Mouse (Mus musculus): Measurements from ENCODE around the gene Nrg3. TPM values are rescaled to one million over a fixed set of nuclear protein-coding genes. Genes with fewer than 3 reads are reported as not detected.

The Nrg3 gene
- polyA plus RNA-seq, 1 experiment: not detected

DNA sequence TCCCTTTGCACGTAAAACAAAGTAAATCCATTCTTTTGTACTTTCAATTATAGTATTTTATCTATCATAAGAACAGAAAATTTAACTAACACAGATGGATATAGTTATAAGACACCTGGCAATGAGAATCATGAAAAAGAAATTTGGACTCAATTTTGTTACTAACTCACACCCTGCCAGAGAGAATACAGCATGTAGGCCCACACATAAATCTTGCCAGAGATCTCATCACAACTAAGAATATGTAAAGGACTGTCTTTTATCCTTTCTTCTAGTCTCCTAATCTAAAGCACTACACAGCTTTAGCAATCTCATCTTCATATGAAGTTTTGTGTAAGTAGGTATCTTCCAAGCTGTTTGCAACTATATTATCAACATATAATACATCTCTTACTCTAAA lies 904.7 kb downstream of the Nrg3 start:
- no peaks in the 10 kb centered on the region for H3K36me3 ChIP-seq (ENCODE audit: control insufficient read depth, insufficient read depth)
- no peak overlapping the region for H3K4me3 ChIP-seq
- TF ChIP-seq SRF (IDR thresholded peaks at IDR 0.05; ENCODE audit: control insufficient read depth, insufficient read length, low read depth) (no peak), E2F4 (IDR thresholded peaks at IDR 0.05; ENCODE audit: insufficient read depth) (no peak), MAX (IDR thresholded peaks at IDR 0.05; ENCODE audit: low read depth) (no peak), POLR2A (IDR thresholded peaks at IDR 0.05; ENCODE audit: insufficient read length, low read depth) (no peak), TCF12 (IDR thresholded peaks at IDR 0.05; ENCODE audit: insufficient read depth, poor library complexity, severe bottlenecking) (no peak), MYOG (IDR thresholded peaks at IDR 0.05; ENCODE audit: control insufficient read depth in 1 of 3, insufficient read depth in 1 of 3, insufficient read length in 2 of 3, low read depth in 2 of 3) (no peak), TCF3 (IDR thresholded peaks at IDR 0.05; ENCODE audit: insufficient read length, low read depth) (no peak), USF1 (IDR thresholded peaks at IDR 0.05; ENCODE audit: low read depth) (no peak), MYOD1 (IDR thresholded peaks at IDR 0.05; ENCODE audit: control insufficient read depth in 1 of 3, insufficient read length in 2 of 3, low read depth in 2 of 3) (no peak)
- no peaks in the 10 kb centered on the region for H3K27me3 ChIP-seq (ENCODE audit: control insufficient read depth, insufficient read depth, insufficient read length)
- H3K79me2 ChIP-seq (ENCODE audit: control insufficient read depth, insufficient read depth): no peaks in the 10 kb centered on the region
- H3ac ChIP-seq (ENCODE audit: control insufficient read depth, insufficient read length): no peak overlapping the region
- H3K4me2 ChIP-seq (ENCODE audit: low read depth): no peak overlapping the region

DNA sequence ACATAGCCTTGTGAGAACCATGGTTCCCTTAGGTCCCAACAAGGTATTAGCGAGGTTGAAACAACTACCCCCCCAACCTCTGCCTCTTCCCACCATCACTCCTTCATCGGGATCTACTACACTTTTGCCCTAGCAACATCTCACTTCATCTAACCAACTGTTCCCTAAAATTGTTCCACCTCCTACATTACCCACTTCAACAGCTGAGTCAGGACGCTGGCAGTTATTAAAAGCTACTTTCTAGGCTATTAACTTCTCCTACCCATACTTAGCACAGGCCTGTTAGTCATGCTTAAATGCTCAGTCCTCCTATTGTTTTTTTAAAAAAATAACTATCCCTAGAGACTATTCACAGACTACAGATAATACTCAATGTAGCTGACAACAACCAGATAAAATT lies 906.7 kb downstream of the Nrg3 start:
- no peak overlapping the region for H3ac ChIP-seq (ENCODE audit: control insufficient read depth, insufficient read length)
- no peak for TF ChIP-seq E2F4 (IDR thresholded peaks at IDR 0.05; ENCODE audit: insufficient read depth)
- no peak for TF ChIP-seq REST (IDR thresholded peaks at IDR 0.05; ENCODE audit: insufficient read depth, insufficient read length)
- no peak for TF ChIP-seq MYOD1 (IDR thresholded peaks at IDR 0.05; ENCODE audit: control insufficient read depth in 1 of 3, insufficient read length in 2 of 3, low read depth in 2 of 3)
- TF ChIP-seq SRF (IDR thresholded peaks at IDR 0.05; ENCODE audit: control insufficient read depth, insufficient read length, low read depth): no peak
- TF ChIP-seq MAX (IDR thresholded peaks at IDR 0.05; ENCODE audit: low read depth): no peak
- TF ChIP-seq POLR2A (IDR thresholded peaks at IDR 0.05; ENCODE audit: insufficient read length, low read depth): no peak
- H3K4me3 ChIP-seq: no peak overlapping the region
- no peak overlapping the region for H3K4me2 ChIP-seq (ENCODE audit: low read depth)
- H3K79me2 ChIP-seq (ENCODE audit: control insufficient read depth, insufficient read depth): no peaks in the 10 kb centered on the region
- no peaks in the 10 kb centered on the region for H3K27me3 ChIP-seq (ENCODE audit: control insufficient read depth, insufficient read depth, insufficient read length)
- no peaks in the 10 kb centered on the region for H3K36me3 ChIP-seq (ENCODE audit: control insufficient read depth, insufficient read depth)

DNA sequence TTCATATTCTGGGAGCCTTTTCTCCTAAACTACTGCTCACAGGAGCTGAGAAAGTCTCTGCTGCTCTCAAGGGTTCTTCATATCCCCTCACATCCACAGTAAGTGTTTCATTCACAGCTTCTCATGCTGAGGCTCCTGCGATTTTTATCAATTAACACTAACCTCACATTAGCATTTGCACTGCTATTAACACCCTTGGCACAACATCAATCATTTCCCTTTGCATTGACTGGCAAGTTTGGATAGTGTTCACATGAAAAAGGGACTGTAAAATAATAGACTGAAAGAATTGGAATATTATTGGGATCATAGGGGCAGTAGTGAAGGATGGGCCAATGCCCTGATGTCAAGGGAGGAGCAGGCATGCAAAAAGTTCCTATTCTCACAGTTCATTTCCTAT lies 918.3 kb downstream of the Nrg3 start:
- Histone ChIP-seq H3ac (ENCODE audit: control insufficient read depth, insufficient read length) (no peak overlapping the region), H3K4me2 (ENCODE audit: low read depth) (no peak overlapping the region), H3K27me3 (ENCODE audit: control insufficient read depth, insufficient read depth, insufficient read length) (no peaks in the 10 kb centered on the region), H3K36me3 (ENCODE audit: control insufficient read depth, insufficient read depth) (no peaks in the 10 kb centered on the region), H3K4me3 (no peak overlapping the region), H3K79me2 (ENCODE audit: control insufficient read depth, insufficient read depth) (no peaks in the 10 kb centered on the region)
- TF ChIP-seq REST (IDR thresholded peaks at IDR 0.05; ENCODE audit: insufficient read depth, insufficient read length): no peak
- TF ChIP-seq MYOD1 (IDR thresholded peaks at IDR 0.05; ENCODE audit: control insufficient read depth in 1 of 3, insufficient read length in 2 of 3, low read depth in 2 of 3): no peak
- no peak for TF ChIP-seq POLR2AphosphoS2 (IDR thresholded peaks at IDR 0.05; ENCODE audit: insufficient read length, low read depth)
- no peak for TF ChIP-seq MAX (IDR thresholded peaks at IDR 0.05; ENCODE audit: low read depth)
- TF ChIP-seq USF1 (IDR thresholded peaks at IDR 0.05; ENCODE audit: low read depth): no peak
- TF ChIP-seq TCF3 (IDR thresholded peaks at IDR 0.05; ENCODE audit: insufficient read length, low read depth): no peak
- TF ChIP-seq CEBPB (IDR thresholded peaks at IDR 0.05; ENCODE audit: insufficient read depth, poor library complexity, severe bottlenecking): no peak

DNA sequence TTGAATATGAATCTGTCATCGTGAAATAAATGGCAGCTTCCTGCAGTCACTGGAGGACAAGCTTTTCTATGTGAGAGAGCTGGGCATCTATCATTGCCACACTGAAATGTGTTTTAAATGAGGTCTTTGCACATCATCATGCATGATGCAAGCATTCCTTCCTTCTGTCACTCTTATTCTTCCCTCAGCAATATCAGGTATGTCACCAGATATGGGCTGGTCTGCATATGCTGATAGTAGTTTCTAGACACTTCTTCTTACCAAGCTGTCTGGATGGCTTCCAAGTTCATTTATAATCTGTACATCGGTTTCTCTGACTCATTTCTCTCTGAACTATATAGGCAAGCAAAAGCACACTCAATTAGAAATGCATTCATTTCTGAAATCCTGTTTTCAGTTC lies 925.6 kb downstream of the Nrg3 start:
- H3ac ChIP-seq (ENCODE audit: control insufficient read depth, insufficient read length): no peak overlapping the region
- H3K4me3 ChIP-seq: no peak overlapping the region
- TF ChIP-seq MYOD1 (IDR thresholded peaks at IDR 0.05; ENCODE audit: control insufficient read depth in 1 of 3, insufficient read length in 2 of 3, low read depth in 2 of 3) (no peak), MYOG (IDR thresholded peaks at IDR 0.05; ENCODE audit: control insufficient read depth in 1 of 3, insufficient read depth in 1 of 3, insufficient read length in 2 of 3, low read depth in 2 of 3) (no peak), TCF3 (IDR thresholded peaks at IDR 0.05; ENCODE audit: insufficient read length, low read depth) (no peak), CEBPB (IDR thresholded peaks at IDR 0.05; ENCODE audit: insufficient read depth, poor library complexity, severe bottlenecking) (no peak), REST (IDR thresholded peaks at IDR 0.05; ENCODE audit: insufficient read depth, insufficient read length) (no peak), MAX (IDR thresholded peaks at IDR 0.05; ENCODE audit: low read depth) (no peak), SRF (IDR thresholded peaks at IDR 0.05; ENCODE audit: control insufficient read depth, insufficient read length, low read depth) (no peak), TCF12 (IDR thresholded peaks at IDR 0.05; ENCODE audit: insufficient read depth, poor library complexity, severe bottlenecking) (no peak), USF1 (IDR thresholded peaks at IDR 0.05; ENCODE audit: low read depth) (no peak), POLR2A (IDR thresholded peaks at IDR 0.05; ENCODE audit: insufficient read length, low read depth) (no peak)
- no peaks in the 10 kb centered on the region for H3K36me3 ChIP-seq (ENCODE audit: control insufficient read depth, insufficient read depth)
- H3K4me2 ChIP-seq (ENCODE audit: low read depth): no peak overlapping the region
- no peaks in the 10 kb centered on the region for H3K79me2 ChIP-seq (ENCODE audit: control insufficient read depth, insufficient read depth)
- no peaks in the 10 kb centered on the region for H3K27me3 ChIP-seq (ENCODE audit: control insufficient read depth, insufficient read depth, insufficient read length)

DNA sequence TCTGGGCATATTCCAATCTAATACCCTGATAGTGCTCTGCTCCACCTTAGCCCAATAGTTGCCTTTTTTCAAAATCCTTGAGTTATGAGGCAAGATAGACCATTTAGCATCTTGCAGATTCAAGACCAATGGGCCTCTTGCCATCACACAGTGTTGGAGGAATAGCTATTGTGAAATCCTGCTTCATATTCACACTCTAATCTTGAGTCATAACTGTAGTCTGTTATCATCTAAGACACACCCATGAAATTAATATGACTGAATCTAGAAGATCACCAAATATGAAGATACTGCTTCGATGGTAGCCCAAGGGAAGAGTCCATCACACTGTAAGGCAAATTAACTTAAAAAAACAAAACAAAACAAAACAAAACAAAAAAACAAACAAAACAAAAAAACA lies 937.7 kb downstream of the Nrg3 start:
- H3K79me2 ChIP-seq (ENCODE audit: control insufficient read depth, insufficient read depth): no peaks in the 10 kb centered on the region
- H3K36me3 ChIP-seq (ENCODE audit: control insufficient read depth, insufficient read depth): no peaks in the 10 kb centered on the region
- H3K27me3 ChIP-seq (ENCODE audit: control insufficient read depth, insufficient read depth, insufficient read length): no peaks in the 10 kb centered on the region
- no peak for TF ChIP-seq TCF3 (IDR thresholded peaks at IDR 0.05; ENCODE audit: insufficient read length, low read depth)
- no peak for TF ChIP-seq SRF (IDR thresholded peaks at IDR 0.05; ENCODE audit: control insufficient read depth, insufficient read length, low read depth)
- no peak for TF ChIP-seq CEBPB (IDR thresholded peaks at IDR 0.05; ENCODE audit: insufficient read depth, poor library complexity, severe bottlenecking)
- TF ChIP-seq POLR2A (IDR thresholded peaks at IDR 0.05; ENCODE audit: insufficient read length, low read depth): no peak
- TF ChIP-seq REST (IDR thresholded peaks at IDR 0.05; ENCODE audit: insufficient read depth, insufficient read length): no peak
- TF ChIP-seq MAX (IDR thresholded peaks at IDR 0.05; ENCODE audit: low read depth): no peak
- TF ChIP-seq POLR2AphosphoS2 (IDR thresholded peaks at IDR 0.05; ENCODE audit: insufficient read length, low read depth): no peak
- TF ChIP-seq E2F4 (IDR thresholded peaks at IDR 0.05; ENCODE audit: insufficient read depth): no peak
- TF ChIP-seq TCF12 (IDR thresholded peaks at IDR 0.05; ENCODE audit: insufficient read depth, poor library complexity, severe bottlenecking): no peak
- TF ChIP-seq USF1 (IDR thresholded peaks at IDR 0.05; ENCODE audit: low read depth): no peak
- TF ChIP-seq MYOD1 (IDR thresholded peaks at IDR 0.05; ENCODE audit: control insufficient read depth in 1 of 3, insufficient read length in 2 of 3, low read depth in 2 of 3): no peak
- no peak for TF ChIP-seq MYOG (IDR thresholded peaks at IDR 0.05; ENCODE audit: control insufficient read depth in 1 of 3, insufficient read depth in 1 of 3, insufficient read length in 2 of 3, low read depth in 2 of 3)
- no peak overlapping the region for H3K4me3 ChIP-seq
- H3K4me2 ChIP-seq (ENCODE audit: low read depth): no peak overlapping the region
- H3ac ChIP-seq (ENCODE audit: control insufficient read depth, insufficient read length): no peak overlapping the region

All from myocyte (in vitro differentiated cells).